Mouse (Mus musculus): Measurements from ENCODE around the gene Efcab14. TPM values are rescaled to one million over a fixed set of nuclear protein-coding genes. Genes with fewer than 3 reads are reported as not detected.

Gene Efcab14
- total and polyA plus RNA-seq, 3 experiments, result 18.6 to 113 (median 32.8) TPM

DNA sequence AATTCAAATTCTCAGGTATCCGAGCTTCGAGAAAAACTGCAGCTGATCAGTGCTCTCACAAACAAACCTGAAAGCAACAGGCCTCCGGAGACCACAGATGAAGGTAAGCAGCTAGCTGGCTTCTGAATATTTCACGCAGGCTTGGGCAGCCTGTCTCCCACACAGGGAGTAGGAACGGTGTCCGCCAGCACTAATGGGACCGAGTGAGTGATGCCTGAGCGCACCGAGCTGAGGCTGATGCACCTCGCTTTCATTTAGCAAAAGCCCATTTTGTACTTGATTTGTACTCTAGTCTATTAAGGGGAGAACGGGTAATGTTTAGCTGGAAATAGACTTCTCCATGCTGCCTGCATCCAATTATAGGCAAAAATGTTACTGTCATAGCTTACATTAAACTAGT, 27.0 kb downstream of the Efcab14 start:
- no peak for DNase-seq (ENCODE audit: low spot score)
- no peak for TF ChIP-seq POLR2AphosphoS5 (IDR thresholded peaks at IDR 0.05; ENCODE audit: insufficient replicate concordance, low read depth, low read length)
- no peak for TF ChIP-seq CTCF (IDR thresholded peaks at IDR 0.05; ENCODE audit: low read depth, low read length)
- no peak for TF ChIP-seq TAL1 (conservative IDR thresholded peaks at IDR 0.05; ENCODE audit: low read depth, low read length)
- TF ChIP-seq GATA1 (IDR thresholded peaks at IDR 0.05; ENCODE audit: borderline replicate concordance, low read length), result no peak
- no peak for TF ChIP-seq GATA2 (IDR thresholded peaks at IDR 0.05; ENCODE audit: borderline replicate concordance, low read depth, low read length)
- no peaks in the 10 kb centered on the region for H3K4me1 ChIP-seq (ENCODE audit: insufficient read depth, low read depth, low read length)
- H3K4me3 ChIP-seq (ENCODE audit: low read depth, low read length), result no peak overlapping the region
- no peaks in the 10 kb centered on the region for H3K27me3 ChIP-seq (ENCODE audit: insufficient read depth, low read length)
- ATAC-seq (ENCODE audit: extremely low read depth, insufficient number of reproducible peaks, low FRiP score, poor library complexity, severe bottlenecking), result no peak
- H3K9me3 ChIP-seq (replicated peaks), result no peaks in the 10 kb centered on the region
- H3K36me3 ChIP-seq (replicated peaks), result peaks cover 83% of the 10 kb centered on the region

DNA sequence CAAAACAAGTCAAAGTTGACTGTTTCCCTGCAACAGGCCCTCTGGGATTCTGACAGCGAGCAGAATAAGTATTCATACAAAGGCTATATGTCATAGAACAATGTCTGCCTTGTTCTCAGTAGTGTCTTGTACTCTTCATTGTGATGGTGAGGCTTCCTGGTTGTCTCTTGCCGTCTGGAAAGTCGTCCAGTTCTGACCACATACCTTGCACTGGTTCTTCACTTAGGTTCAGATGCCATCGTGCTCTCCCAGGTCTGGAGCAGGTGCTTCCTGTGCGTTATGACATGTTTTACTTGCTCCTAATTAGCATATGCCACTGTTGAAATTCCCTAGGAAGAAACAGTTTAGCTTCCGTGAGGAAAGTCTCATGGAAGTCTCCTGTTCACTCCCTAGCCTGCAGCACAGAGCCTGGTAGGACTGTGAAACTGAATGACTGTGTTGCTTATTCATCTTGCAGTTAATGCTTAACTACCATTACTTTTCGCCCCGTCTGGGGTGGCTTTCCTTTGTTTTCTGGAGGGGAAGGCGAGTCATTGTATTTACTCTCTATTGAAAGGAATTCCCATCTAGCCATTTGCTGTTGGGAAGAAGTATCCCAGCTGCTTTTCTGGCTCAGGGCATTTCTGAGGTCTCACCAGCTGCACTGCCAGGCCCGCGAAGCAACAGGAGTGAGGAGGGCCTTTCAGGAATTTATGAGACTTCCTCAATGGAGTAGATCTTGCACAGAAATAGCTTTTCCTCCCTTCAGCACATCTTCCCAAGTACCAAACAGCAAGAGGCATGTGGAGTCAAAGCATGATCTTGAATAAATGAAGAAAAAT, 30.3 kb downstream of the Efcab14 start:
- no peaks in the 10 kb centered on the region for H3K27me3 ChIP-seq (ENCODE audit: insufficient read depth, low read length)
- ATAC-seq (ENCODE audit: extremely low read depth, insufficient number of reproducible peaks, low FRiP score, poor library complexity, severe bottlenecking) (no peak), DNase-seq (ENCODE audit: low spot score) (no peak)
- TF ChIP-seq CTCF (IDR thresholded peaks at IDR 0.05; ENCODE audit: low read depth, low read length) (no peak), POLR2AphosphoS5 (IDR thresholded peaks at IDR 0.05; ENCODE audit: insufficient replicate concordance, low read depth, low read length) (no peak), TAL1 (conservative IDR thresholded peaks at IDR 0.05; ENCODE audit: low read depth, low read length) (no peak)
- H3K4me3 ChIP-seq (ENCODE audit: low read depth, low read length), result no peak overlapping the region
- H3K9me3 ChIP-seq (replicated peaks), result no peaks in the 10 kb centered on the region
- H3K4me1 ChIP-seq (ENCODE audit: insufficient read depth, low read depth, low read length), result no peaks in the 10 kb centered on the region
- H3K36me3 ChIP-seq (replicated peaks), result peaks cover 76% of the 10 kb centered on the region

DNA sequence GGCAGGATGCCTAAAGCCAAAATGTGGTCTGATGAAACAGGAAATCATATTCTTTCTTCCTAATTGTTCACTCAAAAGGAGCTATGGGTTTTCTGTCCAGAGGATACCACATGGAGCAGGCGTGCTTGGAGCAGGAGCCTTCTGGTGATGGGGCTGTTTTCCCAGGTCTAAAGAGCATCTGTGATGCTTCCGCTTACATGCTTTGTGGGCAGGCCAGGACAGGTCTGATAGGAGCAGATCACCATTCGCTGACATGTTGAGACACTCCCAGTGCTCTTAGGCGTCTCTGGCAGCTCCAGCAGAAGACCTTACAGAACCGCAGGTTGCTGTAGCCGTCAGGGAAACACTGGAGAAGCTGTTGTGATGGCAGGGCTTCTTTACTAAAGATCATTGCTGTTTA, 37.5 kb downstream of the Efcab14 start:
- H3K36me3 ChIP-seq (replicated peaks), result peaks cover 59% of the 10 kb centered on the region
- ATAC-seq (ENCODE audit: extremely low read depth, insufficient number of reproducible peaks, low FRiP score, poor library complexity, severe bottlenecking), result no peak
- H3K4me1 ChIP-seq (ENCODE audit: insufficient read depth, low read depth, low read length), result no peaks in the 10 kb centered on the region
- no peak for DNase-seq (ENCODE audit: low spot score)
- H3K9me3 ChIP-seq (replicated peaks), result no peaks in the 10 kb centered on the region
- H3K27me3 ChIP-seq (ENCODE audit: insufficient read depth, low read length), result no peaks in the 10 kb centered on the region
- no peak overlapping the region for H3K4me3 ChIP-seq (ENCODE audit: low read depth, low read length)
- TF ChIP-seq TAL1 (conservative IDR thresholded peaks at IDR 0.05; ENCODE audit: low read depth, low read length) (no peak), POLR2AphosphoS5 (IDR thresholded peaks at IDR 0.05; ENCODE audit: insufficient replicate concordance, low read depth, low read length) (no peak), GATA1 (IDR thresholded peaks at IDR 0.05; ENCODE audit: borderline replicate concordance, low read length) (no peak), CTCF (IDR thresholded peaks at IDR 0.05; ENCODE audit: low read depth, low read length) (no peak), GATA2 (IDR thresholded peaks at IDR 0.05; ENCODE audit: borderline replicate concordance, low read depth, low read length) (no peak)

DNA sequence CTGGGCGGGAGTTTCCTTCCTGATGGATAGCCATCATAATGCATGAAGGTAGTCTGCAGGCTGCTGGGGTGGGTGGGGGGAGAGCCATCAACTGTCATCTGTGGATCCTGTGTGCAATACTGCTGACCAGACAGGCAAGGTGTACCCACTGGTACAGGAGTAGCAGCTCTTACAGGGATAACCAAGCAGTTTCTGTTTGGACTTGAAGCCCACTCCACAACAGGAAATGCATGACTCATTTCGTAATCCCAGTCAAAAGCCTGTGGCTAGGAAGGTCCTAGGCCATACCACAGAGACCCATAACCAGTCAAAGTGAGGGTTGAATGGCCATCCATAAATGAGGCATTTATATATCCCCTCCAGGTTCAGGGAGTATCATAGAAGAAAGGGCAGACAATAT, 40.1 kb downstream of the Efcab14 start:
- DNase-seq (ENCODE audit: low spot score) (no peak), ATAC-seq (ENCODE audit: extremely low read depth, insufficient number of reproducible peaks, low FRiP score, poor library complexity, severe bottlenecking) (no peak)
- H3K4me1 ChIP-seq (ENCODE audit: insufficient read depth, low read depth, low read length), result no peaks in the 10 kb centered on the region
- H3K36me3 ChIP-seq (replicated peaks), result peaks cover 43% of the 10 kb centered on the region
- no peaks in the 10 kb centered on the region for H3K27me3 ChIP-seq (ENCODE audit: insufficient read depth, low read length)
- H3K4me3 ChIP-seq (ENCODE audit: low read depth, low read length), result no peak overlapping the region
- H3K9me3 ChIP-seq (replicated peaks), result no peaks in the 10 kb centered on the region
- TF ChIP-seq CTCF (IDR thresholded peaks at IDR 0.05; ENCODE audit: low read depth, low read length) (no peak), TAL1 (conservative IDR thresholded peaks at IDR 0.05; ENCODE audit: low read depth, low read length) (no peak), POLR2AphosphoS5 (IDR thresholded peaks at IDR 0.05; ENCODE audit: insufficient replicate concordance, low read depth, low read length) (no peak), GATA2 (IDR thresholded peaks at IDR 0.05; ENCODE audit: borderline replicate concordance, low read depth, low read length) (no peak), GATA1 (IDR thresholded peaks at IDR 0.05; ENCODE audit: borderline replicate concordance, low read length) (no peak)

DNA sequence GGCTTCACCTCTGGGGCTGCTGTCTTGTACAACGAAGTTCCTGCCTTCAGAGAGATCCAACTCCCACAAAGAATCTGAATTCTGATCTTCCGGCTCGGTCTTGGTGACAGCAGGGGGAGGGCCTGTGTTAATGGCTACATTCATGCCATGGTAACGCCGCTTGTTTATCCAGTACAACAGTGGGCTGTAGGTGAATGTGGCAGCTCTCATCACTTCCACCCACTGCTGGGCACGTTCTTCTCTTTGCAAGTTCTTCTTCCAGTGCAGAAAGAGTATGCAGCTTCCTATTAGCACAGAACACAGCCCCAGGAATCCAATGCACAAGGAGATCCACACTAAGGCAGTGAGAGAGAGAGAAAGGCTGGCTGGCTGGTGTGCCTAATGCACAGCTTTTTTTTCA, 42.7 kb downstream of the Efcab14 start:
- Histone ChIP-seq H3K9me3 (replicated peaks) (no peaks in the 10 kb centered on the region), H3K4me1 (ENCODE audit: insufficient read depth, low read depth, low read length) (peaks cover 9% of the 10 kb centered on the region; the same call in 1 of the 2 replicates), H3K36me3 (replicated peaks) (peaks cover 21% of the 10 kb centered on the region), H3K27me3 (ENCODE audit: insufficient read depth, low read length) (peaks cover 7% of the 10 kb centered on the region; the same call in 1 of the 2 replicates), H3K4me3 (ENCODE audit: low read depth, low read length) (no peak overlapping the region)
- DNase-seq (ENCODE audit: low spot score) (no peak), ATAC-seq (ENCODE audit: extremely low read depth, insufficient number of reproducible peaks, low FRiP score, poor library complexity, severe bottlenecking) (no peak)
- TF ChIP-seq TAL1 (conservative IDR thresholded peaks at IDR 0.05; ENCODE audit: low read depth, low read length), result no peak

DNA sequence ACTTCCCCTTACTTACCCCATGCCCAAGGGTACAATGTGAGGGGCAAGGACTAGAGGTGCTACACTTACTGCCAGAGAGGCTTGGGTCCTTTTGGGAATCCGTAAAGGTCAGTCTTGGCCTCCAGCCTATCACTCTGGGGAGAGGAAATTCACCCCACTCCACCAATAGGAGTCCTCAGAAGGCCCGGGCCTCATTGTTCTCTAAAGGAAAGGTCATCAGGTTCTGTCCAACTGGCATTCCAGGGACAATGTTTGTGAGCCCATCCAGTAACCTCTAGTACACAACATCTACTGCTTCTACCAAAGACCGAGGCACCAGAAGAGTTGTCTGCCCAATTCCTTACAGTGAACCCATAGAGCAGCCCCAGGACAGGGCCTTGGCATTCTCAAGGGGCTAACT, 43.4 kb downstream of the Efcab14 start, which contains the start of gene Tex38:
Gene Tex38, minus strand, starts transcription at position 101 of the 400 bp plus-strand sequence.
- H3K9me3 ChIP-seq (replicated peaks), result no peaks in the 10 kb centered on the region
- ATAC-seq (ENCODE audit: extremely low read depth, insufficient number of reproducible peaks, low FRiP score, poor library complexity, severe bottlenecking) (no peak), DNase-seq (ENCODE audit: low spot score) (no peak)
- peaks cover 7% of the 10 kb centered on the region; the same call in 1 of the 2 replicates for H3K27me3 ChIP-seq (ENCODE audit: insufficient read depth, low read length)
- peaks cover 21% of the 10 kb centered on the region for H3K36me3 ChIP-seq (replicated peaks)
- H3K4me1 ChIP-seq (ENCODE audit: insufficient read depth, low read depth, low read length), result peaks cover 14% of the 10 kb centered on the region
- H3K4me3 ChIP-seq (ENCODE audit: low read depth, low read length), result no peak within 1 kb of the TSS
- TF ChIP-seq POLR2AphosphoS5 (IDR thresholded peaks at IDR 0.05; ENCODE audit: insufficient replicate concordance, low read depth, low read length) (no peak), CTCF (IDR thresholded peaks at IDR 0.05; ENCODE audit: low read depth, low read length) (no peak), GATA1 (IDR thresholded peaks at IDR 0.05; ENCODE audit: borderline replicate concordance, low read length) (no peak), GATA2 (IDR thresholded peaks at IDR 0.05; ENCODE audit: borderline replicate concordance, low read depth, low read length) (no peak), TAL1 (conservative IDR thresholded peaks at IDR 0.05; ENCODE audit: low read depth, low read length) (no peak)

Data from G1E (cell line).